Mouse (Mus musculus): ENCODE results near the gene Tmem86a. TPM values are rescaled to one million over a fixed set of nuclear protein-coding genes. Genes with fewer than 3 reads are reported as not detected.
A peak's percentile ranks its signal among the peaks of the same experiment; 100 is the strongest.

Tmem86a gene
- total RNA-seq, 2 experiments from 2014 or later = 12.5 to 14.7 TPM

DNA sequence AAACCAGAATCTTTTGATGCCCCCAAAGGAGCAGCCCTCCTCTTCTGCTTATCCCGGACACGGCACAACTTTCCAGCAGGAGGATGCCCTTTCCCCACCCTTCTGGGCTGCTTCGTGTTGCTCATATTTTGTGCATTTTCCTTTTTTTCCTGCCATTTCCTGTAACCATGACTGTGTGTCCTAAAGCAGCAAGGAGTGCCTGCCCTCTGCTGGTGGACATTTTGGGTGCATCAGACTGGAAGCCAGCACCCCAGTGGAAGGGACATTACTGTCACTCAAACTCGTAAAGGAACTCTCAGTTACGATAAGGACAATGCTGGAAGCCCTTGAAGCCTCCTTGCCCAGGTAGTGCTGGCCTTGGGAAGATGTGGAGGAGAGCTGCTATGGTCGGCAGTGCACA is 30.9 kb downstream of the Tmem86a start:
- intact Hi-C loops (cut with DNase I) = loop anchor here (1.0 to 5.0 kb wide), 3 partner anchors 51 to 119 kb away; partner anchors contain the start of gene Ptpn5
- peak; percentile 82 for TF ChIP-seq CTCF (IDR thresholded peaks at IDR 0.05)
- DNase-seq (ENCODE audit: extremely low spot score in 1 of 2, low spot score in 2 of 2) = peak; percentile 67 to 75
- H3K27ac ChIP-seq = no peak overlapping the region
- H3K4me3 ChIP-seq = no peak overlapping the region

- TF ChIP-seq CTCF (IDR thresholded peaks at IDR 0.05) = no peak
- no peak overlapping the region; the same call in 1 of the 2 replicates for H3K27ac ChIP-seq
- intact Hi-C loops (cut with DNase I) = no loop called here
- no peak overlapping the region for H3K4me3 ChIP-seq
- no peak for DNase-seq (ENCODE audit: extremely low spot score in 1 of 2, low spot score in 2 of 2)
These were observed 34.7 kb downstream of the Tmem86a start for GRCm38 (mm10) chr7:47085075-47085474.

GRCm38 (mm10) chr7:47093935-47094334 is 43.5 kb downstream of the Tmem86a start:
- Histone ChIP-seq H3K4me3 (no peak overlapping the region), H3K27ac (no peak overlapping the region)
- TF ChIP-seq CTCF (IDR thresholded peaks at IDR 0.05) = no peak
- no peak for DNase-seq (ENCODE audit: extremely low spot score in 1 of 2, low spot score in 2 of 2)
- intact Hi-C loops (cut with DNase I) = no loop called here

DNA sequence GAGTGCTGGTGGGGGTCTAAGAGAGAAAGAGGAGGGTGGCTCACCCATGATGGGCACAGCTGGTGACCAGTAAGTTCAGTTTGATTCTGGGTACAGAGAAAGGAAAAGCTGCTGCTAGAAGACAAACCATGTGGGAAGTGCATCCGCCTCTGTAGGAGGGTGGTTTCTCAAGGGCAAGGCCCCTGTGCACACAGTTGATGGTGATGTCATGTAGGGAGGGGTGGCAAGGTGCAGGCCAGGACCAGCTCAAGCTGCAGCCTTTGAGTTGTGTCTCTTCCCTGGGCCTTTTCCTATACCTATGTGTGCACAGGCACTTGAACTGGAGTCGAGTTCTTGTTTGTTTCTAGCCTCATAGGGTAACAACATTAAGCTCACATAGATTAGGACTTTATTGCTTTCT is 44.6 kb downstream of the Tmem86a start:
- Histone ChIP-seq H3K4me3 (no peak overlapping the region), H3K27ac (no peak overlapping the region)
- no peak for DNase-seq (ENCODE audit: extremely low spot score in 1 of 2, low spot score in 2 of 2)
- no peak for TF ChIP-seq CTCF (IDR thresholded peaks at IDR 0.05)
- intact Hi-C loops (cut with DNase I) = loop anchor here (5.0 kb wide), 2 partner anchors 37 to 52 kb away; partner anchors contain the start of gene Ptpn5

DNA sequence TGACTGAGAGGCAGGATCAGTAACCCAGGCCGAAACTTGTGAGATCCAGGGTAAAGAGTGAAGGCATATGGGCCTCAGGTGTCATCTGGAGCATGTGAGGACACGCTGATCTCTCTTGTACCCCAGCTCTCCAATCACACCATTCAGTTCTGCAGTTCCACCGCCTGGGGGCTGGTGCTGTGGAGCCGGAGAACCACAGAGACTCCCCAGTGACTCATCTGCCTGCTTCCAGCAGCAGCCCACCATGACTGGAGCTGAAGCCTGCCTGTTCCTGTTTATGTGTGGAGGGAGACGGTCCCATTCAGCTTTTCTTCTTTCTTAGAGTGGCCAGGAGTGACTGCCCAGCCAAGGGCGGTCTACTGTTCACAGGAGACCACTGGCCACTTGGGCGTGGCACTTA is 47.6 kb downstream of the Tmem86a start:
- peak; percentile 55 for TF ChIP-seq CTCF (IDR thresholded peaks at IDR 0.05)
- no peak overlapping the region for H3K4me3 ChIP-seq
- intact Hi-C loops (cut with DNase I) = loop anchor here (2.0 to 5.0 kb wide), 3 partner anchors 15 to 49 kb away; partner anchors contain the start of gene Ptpn5
- peak; percentile 60 to 62 for DNase-seq (ENCODE audit: extremely low spot score in 1 of 2, low spot score in 2 of 2)
- peak overlapping the region; percentile 47 for H3K27ac ChIP-seq

DNA sequence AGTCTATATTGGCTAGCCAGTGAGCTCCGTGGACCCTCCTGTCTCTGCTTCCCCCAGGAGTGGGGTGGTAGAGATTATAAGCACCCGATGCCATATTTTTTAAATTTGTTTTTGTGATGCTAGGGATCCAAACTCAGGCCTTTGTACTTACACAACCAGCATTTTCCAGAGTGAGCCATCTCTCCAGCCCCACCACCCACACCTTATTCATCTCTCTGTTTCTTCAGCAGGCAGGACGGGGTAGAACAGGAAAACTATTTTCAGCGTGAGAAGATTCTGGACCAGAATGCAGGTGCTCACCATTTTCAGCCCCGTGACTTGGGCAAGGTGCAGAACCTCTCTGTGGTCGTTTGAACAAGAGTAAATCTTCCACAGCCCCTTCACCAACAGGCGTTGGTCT is 48.9 kb downstream of the Tmem86a start:
- H3K27ac ChIP-seq = peak overlapping the region; percentile 73
- DNase-seq (ENCODE audit: extremely low spot score in 1 of 2, low spot score in 2 of 2) = peak in 1 of 2 experiments; percentile 46
- intact Hi-C loops (cut with DNase I) = loop anchor here (2.0 to 5.0 kb wide), 3 partner anchors 13 to 48 kb away; partner anchors contain the start of gene Ptpn5
- H3K4me3 ChIP-seq = no peak overlapping the region
- no peak for TF ChIP-seq CTCF (IDR thresholded peaks at IDR 0.05)

GRCm38 (mm10) chr7:47100615-47101014 is 50.2 kb downstream of the Tmem86a start:
- H3K27ac ChIP-seq = peak overlapping the region; percentile 73; the same call in 1 of the 2 replicates
- DNase-seq (ENCODE audit: extremely low spot score in 1 of 2, low spot score in 2 of 2) = no peak
- TF ChIP-seq CTCF (IDR thresholded peaks at IDR 0.05) = no peak
- intact Hi-C loops (cut with DNase I) = no loop called here
- no peak overlapping the region for H3K4me3 ChIP-seq

DNA sequence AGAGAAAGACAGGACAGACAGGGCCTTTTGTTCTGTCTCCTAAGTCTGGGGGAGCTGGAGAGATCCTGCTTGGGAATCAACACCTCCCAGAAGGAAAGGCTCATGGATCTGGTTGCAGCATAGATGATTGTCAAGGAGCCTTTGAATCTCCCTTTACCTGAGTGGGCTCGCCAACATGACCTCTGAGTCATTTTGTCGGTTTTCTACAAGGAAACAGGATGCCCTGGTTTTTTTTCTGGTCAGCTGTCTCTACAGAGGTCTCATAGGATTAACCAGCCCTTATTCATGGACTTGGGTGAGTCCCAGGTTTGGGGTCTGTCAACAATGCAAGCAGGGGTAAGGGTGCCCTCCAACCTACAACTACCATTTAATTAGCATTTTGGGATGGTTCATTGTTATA is 52.6 kb downstream of the Tmem86a start:
- no peak for DNase-seq (ENCODE audit: extremely low spot score in 1 of 2, low spot score in 2 of 2)
- TF ChIP-seq CTCF (IDR thresholded peaks at IDR 0.05) = no peak
- intact Hi-C loops (cut with DNase I) = no loop called here
- no peak overlapping the region for H3K4me3 ChIP-seq
- H3K27ac ChIP-seq = no peak overlapping the region

GRCm38 (mm10) chr7:47103671-47104414 is 53.4 kb downstream of the Tmem86a start:
- intact Hi-C loops (cut with DNase I) = no loop called here
- H3K27ac ChIP-seq = no peak overlapping the region
- no peak for TF ChIP-seq CTCF (IDR thresholded peaks at IDR 0.05)

More at GRCm38 (mm10) chr7:47103671-47104414, 53.4 kb downstream of the Tmem86a start:
- H3K4me3 ChIP-seq = no peak overlapping the region
- DNase-seq (ENCODE audit: extremely low spot score in 1 of 2, low spot score in 2 of 2) = no peak

Small RNA genes within 50 kb of the gene (microRNA-seq; reads per million reads assigned to microRNA genes)
- 4.4 to 10.3 reads per million in 2 experiments for gene Mir7056

Other genes with a start within 250 kb of the Tmem86a start
- 100 to 1,000 TPM; 342 to 356 TPM for gene Ldha, start 209.1 kb upstream of the Tmem86a start, total RNA-seq (2021)
- not detected for gene Ldhc, start 189.4 kb upstream of the Tmem86a start, total RNA-seq (2021)
- 10 to 100 TPM; 74.9 to 76.2 TPM for gene Tsg101, start 130.6 kb upstream of the Tmem86a start, total RNA-seq (2021)
- gene Uevld, start 92.1 kb upstream of the Tmem86a start, total RNA-seq (2021) = 10 to 100 TPM; 11.7 to 13.2 TPM
- gene Gm9999, start 67.0 kb upstream of the Tmem86a start, total RNA-seq (2021) = not detected
- gene Spty2d1, start 42.2 kb upstream of the Tmem86a start, total RNA-seq (2021) = 10 to 100 TPM; 16.2 to 18.4 TPM
- 100 to 1,000 TPM; 171 to 187 TPM for gene Ptpn5, start 83.1 kb downstream of the Tmem86a start, total RNA-seq (2021)
- gene Mrgpra6, start 154.3 kb downstream of the Tmem86a start, total RNA-seq (2021) = not detected
- not detected for gene Mrgpra9, start 202.2 kb downstream of the Tmem86a start, total RNA-seq (2021)